Mouse (Mus musculus) large intestine, adult 2 months (tissue): ENCODE measurements at regions not wholly inside any gene's neighbourhood (a gene's known extent, or its start where the extent isn't known, plus 50 kb on each side); places are given as distances from the start of the nearest gene placed in this dataset.

Experiments used
- DNase-seq: peaks from one replicate; pipeline ENCODE4 v3.0.0-alpha.2; 2012; ENCODE audit warnings: low read depth, low spot score
- WGBS: fragments of 180-500 bp; shearing (Covaris S2); methylation state at CpG from one replicate; pipeline ENCODE4 v1.1.7; 2018; 5-methylcytosine and 5-hydroxymethylcytosine counted together

DNA sequence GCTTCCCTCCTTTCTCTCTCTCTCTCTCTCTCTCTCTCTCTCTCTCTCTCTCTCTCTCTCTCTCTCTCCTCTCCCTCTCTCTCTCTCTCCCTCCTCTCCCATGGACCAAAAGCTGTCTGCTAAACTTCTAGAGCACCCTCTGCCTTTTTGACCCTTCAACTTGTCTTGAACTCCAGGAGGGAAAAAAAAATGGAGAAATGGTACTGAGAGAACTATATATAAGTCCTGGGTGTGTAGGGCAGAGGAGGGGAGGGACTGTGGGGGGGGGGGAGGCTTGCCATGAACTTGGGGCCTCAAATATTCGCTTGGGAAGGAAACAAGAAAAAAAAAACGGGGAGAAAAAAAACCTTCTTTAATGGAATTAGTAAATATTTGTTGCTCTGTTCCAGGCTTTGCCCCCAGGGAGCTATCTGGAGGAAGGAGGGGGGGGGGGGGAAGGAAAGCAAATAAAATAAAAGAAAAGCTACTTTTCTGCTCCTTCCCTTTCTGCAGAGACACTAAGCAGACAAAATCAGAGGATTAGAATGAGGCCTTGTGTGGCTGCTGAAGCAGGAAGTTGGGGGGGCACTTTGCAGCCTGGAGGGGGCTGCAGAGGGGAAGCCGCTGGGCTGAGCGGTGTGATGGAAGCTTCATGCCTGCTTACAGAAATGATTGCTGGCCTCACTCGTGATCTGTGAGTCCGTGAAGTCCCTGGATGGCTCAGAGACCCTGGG is 270.1 kb upstream of the Tbx3 start:
- WGBS, result 41% methylated on average over 6 of the region's 6 CpGs

DNA sequence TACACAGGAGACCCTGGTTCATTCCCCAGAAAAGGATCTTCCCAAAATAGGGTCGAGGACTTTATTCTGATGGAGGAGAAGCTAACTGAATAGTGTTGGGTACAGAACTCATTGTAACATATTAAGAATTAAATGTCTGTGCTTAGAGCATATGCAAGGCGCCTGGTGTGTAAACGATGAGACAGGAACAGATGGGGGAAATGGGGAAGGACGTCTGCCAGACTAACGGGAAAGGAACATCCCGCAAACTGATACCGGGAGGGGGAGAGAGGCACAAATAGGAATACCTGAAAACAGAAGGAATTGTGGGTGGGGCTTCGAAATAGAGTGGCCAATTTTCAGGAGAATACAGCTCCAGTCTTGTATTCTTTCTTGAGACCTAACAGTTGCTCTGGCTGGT is 268.6 kb upstream of the Tbx3 start:
- WGBS, result 77% methylated on average over 8 of the region's 8 CpGs
- DNase-seq, result no peak

More for the DNA sequence above, 270.1 kb upstream of the Tbx3 start:
- DNase-seq, result no peak

DNA sequence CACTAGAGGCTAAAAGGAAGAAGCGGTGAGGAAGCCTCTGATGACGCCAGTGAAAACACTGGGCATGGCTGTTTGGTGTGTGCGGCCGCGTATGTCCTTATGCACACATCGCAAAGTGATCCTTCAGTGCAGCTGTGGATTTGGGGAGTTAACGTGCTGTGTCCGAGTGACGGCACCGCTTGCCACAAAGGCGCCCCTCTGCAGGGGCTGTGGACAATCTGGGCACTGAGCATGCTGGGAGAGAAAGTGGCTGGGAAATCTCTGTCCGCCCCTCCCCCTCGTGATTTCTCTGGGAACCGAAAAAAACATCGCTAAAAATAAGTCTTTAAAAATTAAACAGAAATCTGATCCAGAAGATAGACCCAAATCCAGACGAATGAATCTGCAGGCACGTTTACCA is 267.8 kb upstream of the Tbx3 start:
- 38% methylated on average over 17 of the region's 17 CpGs for WGBS
- DNase-seq, result no peak

DNA sequence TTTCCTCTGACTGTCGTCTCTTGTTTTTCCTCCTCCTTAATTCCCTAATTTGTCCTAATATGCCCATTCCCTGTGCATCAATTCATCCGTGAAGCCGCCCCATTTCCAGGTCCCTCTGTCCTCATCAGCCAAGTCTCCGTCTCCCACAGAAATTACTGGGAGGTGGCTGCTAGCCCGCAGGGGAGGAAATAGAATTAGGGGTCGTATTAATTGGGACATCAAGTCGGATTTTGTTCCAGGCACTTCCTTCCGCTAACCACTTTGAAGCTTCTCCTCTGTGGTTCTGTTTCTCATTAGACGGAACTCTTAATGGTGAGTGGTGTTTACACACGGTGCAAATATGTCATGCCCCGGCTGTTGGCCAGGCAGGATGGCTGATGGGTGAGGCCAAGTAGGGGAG is 259.5 kb upstream of the Tbx3 start:
- WGBS, result 61% methylated on average over 11 of the region's 11 CpGs
- no peak for DNase-seq

DNA sequence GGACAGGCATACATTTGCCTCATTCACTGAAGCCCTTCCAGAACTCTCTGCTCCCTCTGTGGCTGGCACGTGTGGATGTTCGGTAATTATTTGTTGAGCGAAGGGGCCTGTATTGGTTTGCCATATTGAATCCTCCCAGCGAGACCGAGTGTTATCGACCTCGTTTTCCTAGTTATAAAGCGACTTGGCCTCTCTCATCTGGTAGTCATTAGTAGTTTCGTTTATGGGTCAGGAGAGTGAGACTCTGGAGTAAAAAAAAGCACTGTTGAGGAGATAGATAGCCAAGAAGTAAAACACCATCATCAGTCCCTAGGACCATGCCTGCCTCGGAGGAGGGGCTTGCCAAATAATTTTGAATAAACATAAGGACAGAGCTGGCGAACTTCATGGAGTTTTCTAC is 254.6 kb upstream of the Tbx3 start:
- DNase-seq, result no peak
- 83% methylated on average over 11 of the region's 11 CpGs for WGBS

DNA sequence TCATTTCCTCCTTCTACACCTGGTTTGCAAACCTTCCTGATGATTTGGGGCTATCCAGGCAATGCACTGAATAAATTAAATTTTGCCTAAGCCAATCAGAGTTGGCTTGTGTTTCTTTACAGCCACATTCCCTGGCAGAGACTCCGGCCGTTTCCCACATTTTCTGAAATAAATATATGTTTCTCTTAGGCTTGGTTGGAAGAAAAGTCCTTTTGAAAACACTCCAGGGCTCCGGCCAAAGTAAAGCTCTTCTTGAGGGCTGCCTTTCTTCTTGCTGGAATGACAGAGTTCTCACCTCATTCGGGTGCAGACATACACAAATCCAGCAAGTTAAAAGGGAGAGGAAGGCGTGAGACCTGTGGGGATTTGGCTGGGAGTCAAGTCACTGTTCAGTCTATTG is 252.0 kb upstream of the Tbx3 start:
- 54% methylated on average over 5 of the region's 5 CpGs for WGBS

DNA sequence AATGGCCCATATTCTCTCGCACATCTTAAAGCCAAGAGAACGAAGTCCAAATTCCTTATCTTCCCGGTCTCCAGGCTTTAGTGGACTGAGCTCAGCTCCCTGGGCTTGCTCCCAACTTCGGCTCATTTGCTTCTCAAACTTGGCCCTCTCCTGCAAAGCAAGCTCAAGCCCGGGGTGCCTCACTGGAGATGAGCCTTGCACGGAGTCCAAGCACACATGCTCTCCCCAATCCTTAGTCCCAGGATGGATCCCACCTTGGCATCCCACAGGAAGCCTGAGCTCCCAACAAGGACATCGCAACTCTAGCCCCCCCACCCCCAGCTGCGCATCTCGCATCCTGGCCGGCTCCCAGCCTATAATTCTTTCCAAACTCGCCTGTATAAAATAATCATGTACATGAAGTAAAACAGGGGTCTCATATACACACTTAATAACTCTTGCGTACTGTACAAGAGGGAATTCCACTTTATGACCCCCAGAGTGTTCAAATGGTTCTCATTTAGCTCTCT is 242.9 kb upstream of the Tbx3 start:
- DNase-seq, result no peak
- 56% methylated on average over 12 of the region's 12 CpGs for WGBS

More for the DNA sequence above, 252.0 kb upstream of the Tbx3 start:
- DNase-seq, result no peak

DNA sequence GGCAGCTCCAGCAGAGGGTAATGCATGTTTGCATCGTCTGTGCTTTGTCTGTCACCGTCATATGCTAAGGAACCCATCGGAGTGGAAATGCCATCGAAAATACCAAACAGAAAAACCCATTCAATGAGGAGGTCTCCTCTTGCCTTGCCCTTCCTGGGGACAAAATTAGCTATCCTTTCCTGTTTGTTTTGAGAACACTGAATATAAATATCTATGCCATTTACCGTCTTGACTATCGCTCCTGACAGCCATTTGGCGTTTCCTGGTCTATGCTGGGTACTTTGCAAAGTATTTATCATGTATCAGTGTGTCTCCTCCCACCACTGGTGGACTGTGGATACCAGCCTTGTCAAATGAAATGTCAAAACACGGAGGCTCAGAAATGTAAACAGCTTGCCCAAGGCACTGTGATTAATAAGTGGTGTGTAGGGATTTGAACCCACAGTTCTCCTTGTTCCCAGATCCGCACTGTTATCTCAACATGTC is 239.2 kb upstream of the Tbx3 start:
- DNase-seq, result no peak
- 83% methylated on average over 9 of the region's 9 CpGs for WGBS

DNA sequence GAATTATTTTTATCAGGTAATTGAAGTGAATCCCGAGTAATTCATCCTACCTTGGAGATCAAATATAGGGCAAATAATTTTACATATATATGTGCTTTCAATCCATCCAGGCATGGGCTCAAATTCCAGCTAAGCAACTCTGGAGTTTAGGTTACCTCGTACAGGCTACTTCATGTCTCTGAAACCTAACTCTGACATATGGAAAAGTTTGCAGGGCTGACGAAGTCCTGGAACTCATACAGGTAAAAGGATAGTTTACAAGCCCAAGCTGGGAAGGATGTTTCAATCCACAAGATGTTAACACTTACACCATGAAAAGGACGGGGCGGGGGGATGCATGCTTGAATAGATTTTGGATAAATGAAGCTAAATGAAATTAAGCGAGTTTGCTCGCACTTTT is 235.9 kb upstream of the Tbx3 start:
- no peak for DNase-seq
- WGBS, result 69% methylated on average over 7 of the region's 7 CpGs

DNA sequence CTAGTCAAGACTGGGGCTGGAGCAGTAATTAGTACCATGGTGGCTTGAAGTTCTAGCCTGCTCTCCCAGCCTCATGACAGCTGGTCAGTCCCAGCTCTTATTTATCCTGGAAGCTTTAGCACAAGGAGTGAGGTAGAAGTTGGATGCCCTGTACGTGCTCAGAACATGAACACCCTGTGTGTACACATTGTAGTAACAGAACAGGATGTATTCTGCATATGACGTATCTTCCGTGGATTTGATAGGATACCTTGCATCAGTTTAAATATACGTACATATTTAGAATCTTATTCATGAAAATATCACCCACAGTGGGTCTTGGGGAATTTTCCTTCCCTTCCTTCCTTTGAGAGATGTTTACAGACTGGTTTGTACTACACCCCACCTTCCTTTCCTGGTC is 222.0 kb upstream of the Tbx3 start:
- 83% methylated on average over 4 of the region's 4 CpGs for WGBS
- no peak for DNase-seq

DNA sequence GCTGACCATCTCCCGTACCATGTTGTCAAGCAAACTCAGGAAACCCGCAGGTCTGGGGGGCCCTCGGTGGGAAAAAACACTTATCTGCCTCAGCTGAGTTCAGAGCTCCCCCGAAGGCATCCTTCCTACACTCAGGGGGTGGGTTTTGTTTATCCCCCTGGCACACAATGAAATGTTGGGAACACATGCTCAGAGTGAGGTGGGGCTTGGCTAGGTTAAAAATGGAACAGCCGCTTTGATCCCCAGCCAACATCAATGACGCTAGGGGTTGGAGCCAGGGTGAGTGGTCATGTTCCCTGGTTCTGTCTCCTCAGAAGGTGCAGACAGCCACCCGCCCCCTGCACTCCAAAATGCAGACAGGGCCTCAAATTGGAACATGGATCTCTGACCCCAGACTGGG is 221.3 kb upstream of the Tbx3 start:
- 63% methylated on average over 7 of the region's 7 CpGs for WGBS
- no peak for DNase-seq

DNA sequence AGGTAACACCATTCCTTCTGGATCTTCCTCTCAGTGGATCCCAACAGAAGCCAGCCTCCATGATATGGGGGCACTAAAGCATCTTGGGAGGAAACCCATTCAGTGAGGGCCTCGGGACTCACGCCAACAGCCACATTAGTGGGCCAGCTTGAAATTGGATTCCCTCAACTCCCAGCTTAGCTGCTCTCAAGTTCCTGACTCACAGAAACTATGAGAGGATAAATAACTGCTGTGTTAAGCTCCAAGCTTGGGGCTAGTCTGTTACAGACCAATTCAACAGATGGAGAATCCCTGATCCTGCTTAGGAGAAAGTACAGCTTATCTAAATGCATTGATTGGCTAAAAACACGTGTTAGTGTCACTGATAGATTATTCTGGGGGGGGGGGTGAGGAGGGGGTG is 210.7 kb upstream of the Tbx3 start:
- DNase-seq, result no peak
- WGBS, result 70% methylated on average over 3 of the region's 3 CpGs

DNA sequence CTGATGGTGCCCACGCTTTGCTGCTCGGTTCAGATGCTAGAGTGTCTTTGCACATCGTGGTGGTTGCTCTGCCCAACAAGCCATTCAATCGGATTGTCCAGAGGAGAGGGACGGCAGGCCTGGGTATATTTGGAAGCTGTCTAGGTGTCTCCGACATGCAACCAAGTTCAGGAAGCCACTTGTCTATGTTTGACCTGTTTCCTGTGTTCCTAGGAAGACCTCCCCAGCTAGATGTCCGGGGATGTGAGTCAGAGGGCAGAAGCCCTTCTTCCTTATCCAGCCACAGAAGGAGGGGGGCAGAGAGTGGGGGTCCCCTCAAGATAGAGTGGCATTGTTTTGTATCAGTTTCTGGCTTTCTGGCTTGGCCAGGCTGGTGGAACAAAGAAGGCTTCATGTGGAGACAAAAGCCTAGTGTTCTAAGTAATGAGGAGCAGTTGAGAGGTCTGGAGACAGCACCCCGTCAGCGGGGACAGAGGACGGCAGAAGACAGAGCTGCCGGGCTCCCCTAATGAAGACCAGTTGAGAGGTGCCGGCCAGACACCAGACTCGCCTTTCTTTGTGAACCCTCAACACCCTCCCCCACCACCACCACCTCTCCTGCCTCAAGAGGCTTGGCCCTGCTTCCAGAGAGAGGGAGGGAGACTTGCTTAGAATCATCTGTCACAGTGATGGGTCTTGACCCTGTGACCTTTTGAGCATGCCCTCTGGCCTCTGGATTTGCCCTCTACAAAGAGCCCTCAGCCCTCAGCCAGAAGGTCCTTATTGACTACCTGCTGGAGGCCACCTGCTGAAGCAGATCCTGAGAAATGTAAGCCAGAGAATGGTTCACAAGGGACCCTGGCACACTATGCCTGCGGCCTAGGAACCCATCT is 207.6 kb upstream of the Tbx3 start:
- no peak for DNase-seq
- WGBS, result 72% methylated on average over 14 of the region's 14 CpGs

DNA sequence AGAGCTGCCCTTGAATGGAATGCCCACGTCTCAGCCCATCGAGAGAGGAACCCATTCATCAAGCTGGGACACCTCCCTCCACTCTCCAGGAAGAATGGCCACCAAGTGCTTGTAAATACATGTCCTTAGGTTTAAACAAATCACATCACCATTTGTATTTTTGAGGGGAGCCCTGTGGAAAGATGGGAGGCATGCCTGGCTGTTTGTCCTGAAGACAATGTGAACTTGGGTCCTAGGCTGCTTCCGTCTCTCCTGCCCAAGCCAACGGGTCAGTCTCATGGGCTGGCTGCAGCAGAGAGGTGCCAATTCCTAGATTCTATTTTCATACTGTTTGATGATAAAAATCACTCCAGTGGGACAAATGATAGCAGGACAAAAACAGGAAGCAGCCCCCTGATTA is 205.9 kb upstream of the Tbx3 start:
- no peak for DNase-seq
- 68% methylated on average over 4 of the region's 4 CpGs for WGBS

DNA sequence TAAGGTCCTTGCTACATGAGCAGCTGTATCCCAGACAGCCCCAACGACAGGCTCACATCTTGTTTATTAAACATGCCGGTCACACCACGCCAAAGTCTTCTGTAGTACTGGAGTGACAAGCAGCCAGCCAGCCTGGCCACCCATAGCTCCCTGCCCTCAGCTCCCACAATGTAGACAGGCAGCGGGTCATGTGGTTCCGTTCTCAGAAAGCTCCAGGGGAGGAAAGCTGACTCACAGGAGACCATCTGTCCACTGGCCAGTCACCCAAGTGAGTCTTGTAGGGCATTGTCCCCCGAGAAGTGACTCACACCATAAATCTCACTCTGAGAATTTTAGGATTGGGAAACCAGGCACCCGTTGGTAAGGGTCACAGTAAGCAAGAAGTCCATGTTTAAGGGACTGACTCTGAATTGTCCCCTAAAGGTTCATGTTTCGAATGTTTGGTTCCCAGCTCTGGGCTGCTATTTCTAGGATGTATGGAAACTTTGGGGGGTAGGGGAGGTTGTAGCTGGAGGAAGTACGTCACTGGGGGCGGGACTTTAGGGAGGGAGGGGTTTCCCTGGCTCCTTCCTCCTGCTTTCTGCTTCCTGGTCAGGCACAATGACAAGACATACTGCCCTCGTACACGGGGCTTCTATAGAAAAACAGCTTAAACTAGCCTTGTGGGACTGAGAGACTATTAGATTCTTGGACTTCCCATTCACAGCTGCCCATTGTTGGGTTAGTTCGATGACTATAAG is 203.0 kb upstream of the Tbx3 start:
- 68% methylated on average over 13 of the region's 13 CpGs for WGBS
- no peak for DNase-seq

DNA sequence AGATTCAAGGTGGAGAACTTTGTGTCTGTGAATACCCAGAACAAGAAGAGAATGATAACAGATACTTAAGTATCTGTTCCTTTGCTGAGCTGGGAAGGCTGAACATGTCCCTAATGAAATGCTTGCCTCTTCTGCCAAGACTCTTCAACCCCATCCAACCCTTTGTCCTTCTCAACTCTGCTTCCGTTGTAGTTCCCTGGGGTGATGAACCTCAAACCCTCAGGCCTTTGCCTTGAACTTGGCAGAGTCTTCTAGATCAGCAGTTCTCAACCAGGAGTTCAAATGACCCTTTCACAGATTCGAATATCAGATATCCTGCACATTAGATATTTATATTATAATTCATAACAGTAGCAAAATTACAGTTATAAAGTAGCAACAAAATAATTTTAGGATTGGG is 192.5 kb upstream of the Tbx3 start:
- WGBS, result 71% methylated on average over 2 of the region's 2 CpGs
- DNase-seq, result no peak

DNA sequence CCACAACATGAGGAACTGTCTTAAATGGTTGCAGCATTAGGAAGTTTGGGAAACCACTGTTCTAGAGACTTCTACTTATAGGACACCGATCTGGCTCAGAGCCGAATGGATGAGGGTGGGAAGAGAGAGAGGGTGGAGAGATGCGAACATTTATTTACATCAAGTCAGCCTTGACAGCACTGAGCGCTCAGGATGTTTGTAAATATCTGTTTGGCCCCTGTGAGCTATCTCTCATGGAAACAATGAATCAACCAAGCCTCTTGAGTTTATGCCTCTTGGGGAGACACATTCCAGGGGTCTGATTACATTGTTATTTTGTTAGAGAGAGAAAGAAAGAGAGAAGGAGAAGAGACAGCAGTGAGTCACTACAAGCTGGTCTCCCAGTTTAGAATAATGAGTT is 192.1 kb upstream of the Tbx3 start:
- WGBS, result 70% methylated on average over 4 of the region's 4 CpGs
- DNase-seq, result no peak

DNA sequence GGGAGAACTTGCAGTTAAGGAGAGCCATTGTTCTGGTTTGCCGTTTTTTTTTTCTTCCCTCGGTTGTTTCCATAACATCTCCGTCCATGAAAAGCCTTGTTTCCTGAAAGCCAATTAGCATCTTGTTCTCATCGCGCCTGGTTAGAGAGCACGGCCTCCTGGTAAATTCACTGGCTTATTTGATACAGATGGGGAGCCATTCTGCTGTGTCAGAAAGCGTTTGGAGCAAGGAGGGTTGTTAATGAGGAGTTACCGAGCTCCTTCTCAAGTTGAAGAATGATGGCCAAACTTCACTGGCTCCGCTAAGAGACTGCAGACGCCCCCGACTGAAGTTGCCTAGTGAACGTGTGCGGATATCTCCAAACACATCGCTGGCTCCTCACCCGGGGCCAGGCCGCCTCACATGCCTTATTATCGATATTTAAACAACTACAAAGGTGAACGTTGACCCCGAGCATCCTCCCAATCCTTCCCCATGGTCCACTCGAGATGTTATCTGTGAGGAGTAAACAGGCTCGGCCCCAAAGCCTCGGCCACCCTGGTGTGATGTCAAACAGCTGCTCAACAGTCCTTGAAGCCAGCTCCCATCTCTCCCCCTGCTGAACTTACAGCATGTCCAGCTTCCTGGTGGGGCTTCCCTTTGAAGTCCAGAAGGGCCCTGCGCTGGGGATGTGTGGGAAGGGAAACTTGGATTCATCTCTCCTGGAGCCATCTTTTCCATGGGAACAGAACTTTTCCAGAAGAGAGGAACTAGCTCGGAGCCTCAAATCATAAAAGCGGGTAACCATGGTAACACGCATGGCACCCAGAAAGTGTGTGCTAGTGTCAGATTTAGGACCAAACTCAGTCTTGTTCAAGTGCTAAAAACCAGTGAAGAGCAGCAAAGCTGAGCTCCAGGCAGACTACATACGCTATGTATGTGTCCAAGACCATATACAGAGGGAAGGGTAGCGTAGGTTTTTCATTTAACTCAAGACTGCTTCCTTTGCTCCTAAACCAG is 190.0 kb upstream of the Tbx3 start:
- 33% methylated on average over 28 of the region's 28 CpGs for WGBS

DNA sequence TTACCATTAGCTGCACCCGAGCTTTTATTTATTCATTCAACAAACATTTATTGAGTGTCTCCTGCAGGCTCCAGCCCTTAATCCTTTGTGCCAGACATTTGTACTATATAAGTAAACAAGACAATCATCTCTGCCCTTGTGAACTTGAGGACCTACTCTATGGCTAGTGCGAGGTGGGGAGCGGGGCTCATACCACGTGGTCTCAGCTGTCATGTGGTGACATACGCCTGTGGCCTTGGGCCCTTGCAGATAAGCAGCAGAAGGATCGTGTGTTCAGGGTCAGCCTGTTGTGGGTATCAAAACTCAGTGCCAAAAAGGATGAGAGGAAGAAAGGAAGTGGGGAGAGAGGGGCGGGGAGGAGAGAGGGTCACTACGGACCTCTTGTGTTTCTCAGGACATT is 186.8 kb upstream of the Tbx3 start:
- WGBS, result 50% methylated on average over 8 of the region's 8 CpGs
- DNase-seq, result no peak

More for the DNA sequence above, 190.0 kb upstream of the Tbx3 start:
- DNase-seq, result no peak
